8 mouse cellular contexts compared by ENCODE assay signal in the genomic region with DNA sequence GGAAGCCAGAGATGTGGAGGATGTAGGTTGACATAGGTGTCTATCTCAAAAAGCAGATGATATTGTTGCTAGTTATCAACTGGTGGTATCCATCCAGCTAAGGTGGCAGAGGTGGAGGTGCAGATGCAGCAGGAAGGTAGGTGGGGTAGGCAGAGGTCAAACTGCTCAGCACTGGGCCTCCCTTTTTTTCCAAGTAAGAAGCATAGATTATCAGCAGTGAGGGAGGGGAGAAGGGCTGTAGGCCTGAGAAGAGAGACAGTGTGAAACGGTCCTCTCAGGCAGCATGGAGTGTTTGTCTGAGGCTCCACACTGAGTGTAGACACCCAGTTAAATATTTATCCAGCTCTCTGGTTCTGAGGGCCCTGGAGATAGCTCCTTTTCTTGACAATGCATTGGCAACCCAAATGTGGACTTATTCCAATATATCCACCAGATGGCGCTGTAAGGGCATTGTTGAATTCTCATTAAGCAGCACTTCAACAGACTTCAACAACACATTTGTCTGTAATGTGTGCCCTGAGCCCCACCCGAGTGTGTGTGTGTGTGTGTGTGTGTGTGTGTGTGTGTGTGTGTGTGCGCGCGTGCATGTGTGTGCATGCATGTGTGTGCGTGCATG. TPM values are rescaled to one million over a fixed set of nuclear protein-coding genes. Genes with fewer than 3 reads are reported as not detected.
A peak's percentile ranks its signal among the peaks of the same experiment; 100 is the strongest.
DNase-seq lines count a peak whose midpoint lies in the region; ATAC-seq and TF ChIP-seq lines count a peak whose summit lies in the region.

No protein-coding gene starts in this region.

- H3K9me3 ChIP-seq in forebrain, postnatal 0 days (ENCODE audit: low read length), result no peaks in the 10 kb centered on the region
- no peaks in the 10 kb centered on the region for H3K9me3 ChIP-seq in kidney, embryonic 16.5 days (ENCODE audit: low read length)

- no peak overlapping the region for H3K27ac ChIP-seq in testis, adult 2 months (ENCODE audit: control insufficient read depth, insufficient read depth, low read depth, low read length)
- H3K27ac ChIP-seq in forebrain, postnatal 0 days (ENCODE audit: low read depth, low read length), result no peak overlapping the region
- no peak overlapping the region for H3K27ac ChIP-seq in kidney, embryonic 16.5 days (ENCODE audit: low read length)
- no peak overlapping the region for H3K27ac ChIP-seq in small intestine, adult 2 months (ENCODE audit: insufficient read depth, low read depth, low read length)

- no peaks in the 10 kb centered on the region for H3K27me3 ChIP-seq in testis, adult 2 months (ENCODE audit: control insufficient read depth, insufficient read depth, low read length)
- no peaks in the 10 kb centered on the region for H3K27me3 ChIP-seq in forebrain, postnatal 0 days (ENCODE audit: insufficient read depth, low read length)
- H3K27me3 ChIP-seq in kidney, embryonic 16.5 days (ENCODE audit: insufficient read depth, low read length), result no peaks in the 10 kb centered on the region
- no peaks in the 10 kb centered on the region for H3K27me3 ChIP-seq in small intestine, adult 2 months (ENCODE audit: control insufficient read depth, insufficient read depth, low read length)

- H3K4me2 ChIP-seq in forebrain, postnatal 0 days (ENCODE audit: low read depth), result no peak overlapping the region
- H3K4me2 ChIP-seq in kidney, embryonic 16.5 days (replicated peaks; ENCODE audit: low read depth, low read length), result no peak overlapping the region

- H3K4me3 ChIP-seq in testis, adult 2 months (ENCODE audit: control insufficient read depth, low read depth, low read length), result no peak overlapping the region
- H3K4me3 ChIP-seq in forebrain, postnatal 0 days (ENCODE audit: low read depth, low read length), result no peak overlapping the region
- no peak overlapping the region for H3K4me3 ChIP-seq in kidney, embryonic 16.5 days (ENCODE audit: low read length)
- H3K4me3 ChIP-seq in small intestine, adult 2 months (ENCODE audit: low read depth, low read length), result no peak overlapping the region

- 0 out of 2 replicates have a peak, but pooled peaks have one; percentile 12 for TF ChIP-seq CTCF in testis, adult 2 months (IDR thresholded peaks at IDR 0.05; ENCODE audit: control insufficient read depth, insufficient read depth, insufficient replicate concordance, low read depth, low read length)
- TF ChIP-seq CTCF in forebrain, postnatal 0 days (IDR thresholded peaks at IDR 0.05; ENCODE audit: low read depth), result peak; percentile 86
- TF ChIP-seq CTCF in small intestine, adult 2 months (IDR thresholded peaks at IDR 0.05; ENCODE audit: extremely low read depth, insufficient read length, insufficient replicate concordance, low read depth, low read length), result peak; percentile 21; the same call in 1 of the 2 replicates

- DNase-seq in testis, postnatal 14 days (ENCODE audit: low spot score), result no peak
- peak; percentile 71 for DNase-seq in brain, embryonic 18.5 days (ENCODE audit: low read depth, low spot score)
- peak; percentile 94 for DNase-seq in forebrain, postnatal 0 days
- DNase-seq in lung, postnatal 25 days (ENCODE audit: low spot score), result peak; percentile 66
- DNase-seq in right cerebral cortex, postnatal 36 days (ENCODE audit: low spot score in 2 of 2), result no peak

- H3K36me3 ChIP-seq in testis, adult 2 months (ENCODE audit: control insufficient read depth, insufficient read depth, low read length), result no peaks in the 10 kb centered on the region
- peaks cover 63% of the 10 kb centered on the region for H3K36me3 ChIP-seq in forebrain, postnatal 0 days (ENCODE audit: insufficient read depth)
- peaks cover 6% of the 10 kb centered on the region; the same call in 1 of the 2 replicates for H3K36me3 ChIP-seq in kidney, embryonic 16.5 days (ENCODE audit: insufficient read depth, low read length)
- H3K36me3 ChIP-seq in small intestine, adult 2 months (ENCODE audit: control insufficient read depth, insufficient read depth, low read length), result no peaks in the 10 kb centered on the region

- H3K4me1 ChIP-seq in testis, adult 2 months (ENCODE audit: control insufficient read depth, insufficient read depth, low read length), result no peaks in the 10 kb centered on the region
- H3K4me1 ChIP-seq in forebrain, postnatal 0 days (ENCODE audit: insufficient read depth), result no peaks in the 10 kb centered on the region
- H3K4me1 ChIP-seq in kidney, embryonic 16.5 days (ENCODE audit: insufficient read depth, low read length), result peaks cover 12% of the 10 kb centered on the region
- H3K4me1 ChIP-seq in small intestine, adult 2 months (ENCODE audit: control insufficient read depth, insufficient read depth, insufficient read length, low read length), result no peaks in the 10 kb centered on the region

- no peak overlapping the region for H3K9ac ChIP-seq in forebrain, postnatal 0 days
- no peak overlapping the region for H3K9ac ChIP-seq in kidney, embryonic 16.5 days (replicated peaks; ENCODE audit: low read length)

- 46% methylated on average over 7 of the region's 7 CpGs for WGBS in forebrain, postnatal 0 days
- WGBS in kidney, embryonic 16.5 days, result 44% methylated on average over 7 of the region's 7 CpGs
- WGBS in small intestine, adult 2 months, result 29% methylated on average over 7 of the region's 7 CpGs

- TF ChIP-seq POLR2A in testis, adult 2 months (IDR thresholded peaks at IDR 0.05; ENCODE audit: control insufficient read depth, low read depth, low read length), result no peak
- no peak for TF ChIP-seq POLR2A in small intestine, adult 2 months (IDR thresholded peaks at IDR 0.05; ENCODE audit: low read depth, low read length)

- ATAC-seq in forebrain, postnatal 0 days, result peak; percentile 83
- ATAC-seq in kidney, embryonic 16.5 days (ENCODE audit: low FRiP score, low TSS enrichment), result peak; percentile 62; the same call in 1 of the 2 replicates

RNA-seq across cellular contexts. Expression of a gene that starts 23.0 kb away (rescaled TPM):
- polyA plus RNA-seq in testis, adult 2 months (2012; rRNA removed), result 0.20 and 0.24 TPM in 2 replicates
- total RNA-seq in forebrain, postnatal 0 days (2014; rRNA removed), result 18.6 and 23.3 TPM in 2 replicates
- polyA plus RNA-seq in forebrain, postnatal 0 days (2015; fragmentation: Nextera tagmentation; extraction: Ambion mirVana), result 18.0 and 22.2 TPM in 2 replicates
- 11.7 and 12.3 TPM in 2 replicates for polyA plus RNA-seq in kidney, embryonic 16.5 days (2015; fragmentation: Nextera tagmentation; extraction: Ambion mirVana)
- 0.09 and 1.1 TPM in 2 replicates for polyA plus RNA-seq in small intestine, adult 2 months (2012; rRNA removed)

Comparison
In these comparisons a context has a peak if more than half of its experiments do, and no peak if none do; other contexts are left out.
1. CTCF ChIP-seq: peak in every context shown above with its lines; median percentile 86 in forebrain, postnatal 0 days; 21 in small intestine, adult 2 months; 12 in testis, adult 2 months.
2. DNase-seq: peak in brain, embryonic 18.5 days (single experiment), forebrain, postnatal 0 days (single experiment) and lung, postnatal 25 days (single experiment); none in testis, postnatal 14 days (single experiment) and right cerebral cortex, postnatal 36 days (0 of 2).